Mouse (Mus musculus) liver, postnatal 0 days (tissue): Measurements from ENCODE around the gene Zkscan17.

Source experiments
- CTCF ChIP-seq: sonication (generic); IDR thresholded peaks from 2 replicates; pipeline ENCODE4 v1.5.1; 2016; ENCODE audit warnings: antibody characterized with exemption, low read depth
- EP300 ChIP-seq: IDR thresholded peaks from 2 replicates; pipeline ENCODE4 v1.6.1; 2016; ENCODE audit warnings: antibody characterized with exemption, low read depth, mild to moderate bottlenecking

- no peak for TF ChIP-seq CTCF
- no peak for TF ChIP-seq EP300
These were observed 75.5 kb downstream of the Zkscan17 start, which contains the start of gene Snap47 for GRCm38 (mm10) chr11:59451086-59451485.
